In genomic region chr6:37951306-37951705, GRCm38 (mm10) we compare ENCODE assay signal across 11 mouse cellular contexts.
"Had no signal": no experiment of that assay in that cellular context is flagged by ENCODE, and none has a peak within 500 bp of the region (broad histone marks: within the 10 kb centered on the region; RNA-seq: fewer than 3 reads in every experiment).

No protein-coding gene starts in this region.

- DNase-seq: gastrocnemius, postnatal 14 days; gastrocnemius, postnatal 36 days; heart, adult 2 months; heart, postnatal 14 days; heart, postnatal 36 days; kidney, adult 11 months; kidney, adult 8-10 months; kidney, postnatal 10 days; kidney, postnatal 25 days; kidney, postnatal 4 days; left cerebral cortex, postnatal 4 days had no signal
